Mouse (Mus musculus): ENCODE data around the gene Snx9.

- TF ChIP-seq POLR2A (IDR thresholded peaks at IDR 0.05; ENCODE audit: extremely low read depth, insufficient read depth, low read length) = no peak
- no peak for TF ChIP-seq CTCF (IDR thresholded peaks at IDR 0.05; ENCODE audit: low read depth, low read length)
Measured at GRCm38 (mm10) chr17:5792164-5792791, 48.9 kb upstream of the Snx9 start.
